Mouse (Mus musculus): ENCODE results near the gene Dpf1.

DNA sequence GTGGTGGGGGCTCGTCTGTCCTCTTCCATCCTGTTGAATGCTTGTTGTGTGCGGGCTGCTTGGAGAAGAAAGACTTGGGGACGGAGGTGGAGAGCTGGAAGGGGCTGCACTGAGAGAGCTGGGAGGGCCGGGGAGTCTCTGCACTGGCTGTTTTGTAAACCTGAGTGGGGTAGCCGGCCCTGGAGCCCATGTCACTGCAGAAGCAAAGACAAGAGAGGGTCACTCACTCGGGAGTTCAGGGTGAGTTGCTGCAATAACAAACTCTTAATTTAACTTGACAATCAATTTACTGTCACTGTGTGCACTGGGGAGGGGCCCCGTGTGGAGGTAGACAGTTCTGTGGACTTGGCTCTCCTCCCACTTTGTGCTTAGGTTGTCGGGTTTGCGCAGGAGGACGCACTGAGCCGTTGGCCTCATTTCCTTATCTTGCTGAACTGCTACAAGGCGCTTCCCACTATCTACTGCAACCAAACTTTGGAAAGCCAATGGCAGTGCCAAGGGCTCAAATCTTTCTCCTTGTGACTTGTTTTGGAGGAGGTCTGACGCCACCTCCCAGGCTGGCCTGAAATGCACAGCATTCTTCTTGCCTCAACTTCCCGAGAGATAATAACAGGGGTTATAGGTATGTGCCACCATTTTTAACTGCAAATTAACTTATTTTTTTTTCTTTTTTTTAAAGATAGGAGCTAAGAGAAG is 35.4 kb downstream of the Dpf1 start:
- TF ChIP-seq CTCF (IDR thresholded peaks at IDR 0.05; ENCODE audit: low read depth, low read length) (no peak), TAL1 (conservative IDR thresholded peaks at IDR 0.05; ENCODE audit: low read depth, low read length) (peak; percentile 64), GATA1 (IDR thresholded peaks at IDR 0.05; ENCODE audit: borderline replicate concordance, low read length) (no peak)

Measured in G1E (cell line).